Mouse (Mus musculus) embryonic facial prominence, embryonic 12.5 days (tissue): ENCODE measurements around the gene Map2k2. TPM values are rescaled to one million over a fixed set of nuclear protein-coding genes. Genes with fewer than 3 reads are reported as not detected.
"Not testable (repeated sequence)": the region's sequence is repeated elsewhere in the genome, so short reads cannot be mapped to it uniquely, and the experiment has no call there.

ENCODE experiments used
- ATAC-seq: fragments of 200-750 bp; cut with Nextera tagmentation; 2 replicates; pipeline ENCODE4 v1.8.0; 2017; ENCODE audit not compliant: insufficient number of reproducible peaks, insufficient read depth, low FRiP score, low TSS enrichment
- H3K27ac ChIP-seq: fragments of 300-500 bp; sonication (generic); 2 replicates; pipeline ENCODE4 v1.5.1; 2016; ENCODE audit warnings: mild to moderate bottlenecking
- H3K27me3 ChIP-seq: fragments of 300-500 bp; sonication (generic); 2 replicates; pipeline ENCODE4 v1.6.1; 2016; ENCODE audit warnings: mild to moderate bottlenecking, moderate library complexity
- H3K36me3 ChIP-seq: fragments of 300-500 bp; sonication (generic); 2 replicates; pipeline ENCODE4 v1.6.1; 2016; ENCODE audit warnings: mild to moderate bottlenecking
- H3K4me1 ChIP-seq: fragments of 300-500 bp; sonication (generic); 2 replicates; pipeline ENCODE4 v1.6.1; 2016
- H3K4me2 ChIP-seq: fragments of 300-500 bp; sonication (generic); replicated peaks from 2 replicates; pipeline ENCODE4 v1.6.1; 2016; ENCODE audit warnings: mild to moderate bottlenecking, moderate library complexity
- H3K4me3 ChIP-seq: fragments of 300-500 bp; sonication (generic); 2 replicates; pipeline ENCODE4 v1.5.1; 2016; ENCODE audit warnings: mild to moderate bottlenecking
- H3K9ac ChIP-seq: fragments of 300-500 bp; sonication (generic); 2 replicates; pipeline ENCODE4 v1.6.1; 2016; ENCODE audit warnings: mild to moderate bottlenecking, moderate library complexity
- H3K9me3 ChIP-seq: fragments of 300-500 bp; sonication (generic); 2 replicates; pipeline ENCODE4 v1.6.1; 2016; ENCODE audit warnings: mild to moderate bottlenecking, moderate library complexity
- WGBS: fragments of 180-500 bp; shearing (Covaris S2); methylation state at CpG from one replicate; pipeline ENCODE4 v1.1.7; 2016; 5-methylcytosine and 5-hydroxymethylcytosine counted together
- polyA plus RNA-seq: library from polyadenylated mRNA; unstranded; fragments of >200 nt; fragmentation: Nextera tagmentation; extraction: Ambion mirVana; gene quantifications from 2 replicates; pipeline ENCODE4 v1.2.1, GENCODE M21; 2016

Map2k2 gene
- polyA plus RNA-seq, 1 experiment from 2014 or later = 230 TPM

- WGBS = 43% methylated on average over 11 of the region's 14 CpGs
- not testable (repeated sequence) for H3K9ac ChIP-seq, H3K36me3 ChIP-seq, H3K27me3 ChIP-seq, ATAC-seq, H3K4me3 ChIP-seq, H3K27ac ChIP-seq, H3K9me3 ChIP-seq
- Histone ChIP-seq H3K4me1 (peaks cover 25% of the 10 kb centered on the region), H3K4me2 (peak overlapping the region; percentile 90)
These were observed 63.7 kb downstream of the Map2k2 start for GRCm38 (mm10) chr10:81169411-81169900.

GRCm38 (mm10) chr10:81173132-81173531 lies 67.4 kb downstream of the Map2k2 start:
- peak overlapping the region; percentile 17; the same call in 1 of the 2 replicates for H3K4me3 ChIP-seq
- H3K27ac ChIP-seq = peak overlapping the region; percentile 80
- peak overlapping the region; percentile 33 for H3K9ac ChIP-seq
- no peaks in the 10 kb centered on the region for H3K27me3 ChIP-seq
- ATAC-seq = no peak
- H3K4me1 ChIP-seq = peaks cover 26% of the 10 kb centered on the region
- H3K36me3 ChIP-seq = peaks cover 7% of the 10 kb centered on the region
- peak overlapping the region; percentile 43 for H3K4me2 ChIP-seq
- 6% methylated on average over 21 of the region's 21 CpGs for WGBS
- no peaks in the 10 kb centered on the region for H3K9me3 ChIP-seq

- 3% methylated on average over 29 of the region's 29 CpGs for WGBS
These were observed 69.1 kb downstream of the Map2k2 start for GRCm38 (mm10) chr10:81174617-81175344.

DNA sequence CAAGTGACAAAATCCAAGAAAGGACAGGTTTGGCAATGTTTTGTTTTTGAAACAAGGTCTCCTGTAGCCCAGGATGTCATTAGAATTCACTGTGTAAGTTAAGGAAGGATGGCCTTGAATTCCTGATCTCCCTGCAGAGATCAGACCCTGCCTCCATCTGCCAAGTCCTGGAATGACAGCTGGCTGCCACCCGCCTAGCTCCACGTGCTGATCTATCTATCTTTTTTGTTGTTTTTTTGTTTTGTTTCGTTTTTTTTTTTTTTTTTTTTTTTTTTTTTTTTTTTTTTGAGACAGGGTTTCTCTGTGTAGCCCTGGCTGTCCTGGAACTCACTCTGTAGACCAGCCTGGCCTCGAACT lies 69.6 kb downstream of the Map2k2 start:
- not testable (repeated sequence) for H3K4me3 ChIP-seq, H3K9me3 ChIP-seq, H3K9ac ChIP-seq, ATAC-seq, H3K27me3 ChIP-seq
- H3K36me3 ChIP-seq = peaks cover 29% of the 10 kb centered on the region
- peak overlapping the region; percentile 90 for H3K27ac ChIP-seq
- H3K4me1 ChIP-seq = peaks cover 29% of the 10 kb centered on the region
- peak overlapping the region; percentile 66; the same call in 1 of the 2 replicates for H3K4me2 ChIP-seq
- WGBS = 6% methylated on average over 4 of the region's 4 CpGs

More at GRCm38 (mm10) chr10:81174617-81175344, 69.1 kb downstream of the Map2k2 start:
- Histone ChIP-seq H3K4me2 (peak overlapping the region; percentile 66), H3K36me3 (peaks cover 23% of the 10 kb centered on the region), H3K9ac (peak overlapping the region; percentile 52), H3K27me3 (no peaks in the 10 kb centered on the region), H3K27ac (peak overlapping the region; percentile 90), H3K4me1 (peaks cover 28% of the 10 kb centered on the region), H3K9me3 (no peaks in the 10 kb centered on the region), H3K4me3 (peak overlapping the region; percentile 36)
- peak; percentile 18; the same call in 1 of the 2 replicates for ATAC-seq

DNA sequence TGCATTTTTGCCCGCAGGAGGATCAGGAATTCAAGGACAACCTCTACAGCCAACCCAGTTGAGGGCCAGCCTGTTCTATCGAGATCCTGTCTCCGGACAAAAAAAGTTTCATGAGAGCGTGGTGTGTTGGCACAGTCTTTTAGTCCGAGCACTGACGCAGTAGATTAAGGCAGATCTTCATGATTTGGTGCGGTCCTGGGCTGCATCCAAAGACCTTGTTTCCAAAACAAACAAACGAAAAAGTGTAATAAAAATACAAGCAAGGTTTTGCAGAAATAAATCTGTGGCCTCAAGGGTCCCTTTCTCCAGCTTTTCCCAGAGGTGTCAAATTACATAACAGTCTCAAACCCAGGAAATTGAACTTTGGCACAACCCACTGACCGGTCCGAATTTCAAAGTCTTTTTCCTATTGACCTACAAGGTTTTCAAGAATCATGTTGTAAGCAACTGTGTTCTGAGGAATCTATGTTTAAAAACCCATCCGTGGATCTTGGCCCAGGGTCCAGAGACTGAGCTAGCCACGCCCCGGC lies 70.3 kb downstream of the Map2k2 start:
- no peaks in the 10 kb centered on the region for H3K9me3 ChIP-seq
- peaks cover 35% of the 10 kb centered on the region for H3K36me3 ChIP-seq
- peak overlapping the region; percentile 42 for H3K4me2 ChIP-seq
- peak overlapping the region; percentile 90 for H3K27ac ChIP-seq
- H3K27me3 ChIP-seq = no peaks in the 10 kb centered on the region
- peak overlapping the region; percentile 84 for H3K4me3 ChIP-seq
- ATAC-seq = peak; percentile 7; the same call in 1 of the 2 replicates
- WGBS = 6% methylated on average over 13 of the region's 13 CpGs
- H3K4me1 ChIP-seq = peaks cover 32% of the 10 kb centered on the region
- 0 out of 2 replicates have a peak overlapping the region, but pooled peaks have one; percentile 3 for H3K9ac ChIP-seq

DNA sequence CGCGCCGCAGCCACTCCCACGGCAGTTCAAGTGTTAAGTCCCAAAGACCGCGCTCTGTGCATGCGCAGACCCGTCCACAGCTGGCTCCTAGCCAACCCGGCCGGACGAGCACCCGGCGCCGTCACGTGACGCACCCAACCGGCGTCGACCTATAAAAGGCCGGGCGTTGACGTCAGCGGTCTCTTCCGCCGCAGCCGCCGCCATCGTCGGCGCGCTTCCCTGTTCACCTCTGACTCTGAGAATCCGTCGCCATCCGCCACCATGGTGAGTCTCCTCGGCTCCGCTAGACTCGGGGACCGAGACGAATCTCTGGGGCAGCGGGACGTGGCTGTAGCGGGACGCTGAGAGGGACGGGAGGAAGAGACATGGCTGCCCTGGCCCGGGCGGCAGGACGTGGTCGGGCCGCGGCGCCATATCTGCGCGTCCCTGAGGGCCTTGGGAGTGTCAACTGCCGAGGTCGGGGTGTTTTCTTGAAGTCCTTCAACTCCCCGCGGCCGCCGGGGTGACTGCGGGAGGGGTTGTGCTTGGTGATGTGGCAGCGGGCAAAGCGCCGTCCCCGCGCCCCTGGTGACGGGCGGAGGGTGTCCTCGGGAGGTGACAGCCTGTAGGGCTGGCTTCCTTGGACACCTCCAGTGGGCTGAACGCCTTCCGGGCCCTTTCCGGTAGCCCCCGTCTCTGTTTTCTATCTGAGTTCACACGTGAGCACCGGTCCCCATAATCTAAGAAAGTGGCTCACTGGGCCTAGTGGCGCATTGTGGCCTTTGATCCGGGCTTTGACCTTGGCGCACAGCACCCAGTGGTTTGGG lies 71.0 kb downstream of the Map2k2 start, which contains the start of gene Eef2:
TSS of gene Eef2 (plus strand) at position 166 of the 806 bp plus-strand sequence.
- H3K27me3 ChIP-seq = no peaks in the 10 kb centered on the region
- peak within 1 kb of the TSS; percentile 92 for H3K27ac ChIP-seq
- peak; percentile 75 for ATAC-seq
- H3K4me2 ChIP-seq = peak within 1 kb of the TSS; percentile 94
- WGBS = under 1% methylated on average over 76 of the region's 77 CpGs
- peak within 1 kb of the TSS; percentile 84 for H3K4me3 ChIP-seq
- no peaks in the 10 kb centered on the region for H3K9me3 ChIP-seq
- peaks cover 35% of the 10 kb centered on the region for H3K4me1 ChIP-seq
- peaks cover 42% of the 10 kb centered on the region for H3K36me3 ChIP-seq
- peak within 1 kb of the TSS; percentile 91 for H3K9ac ChIP-seq

GRCm38 (mm10) chr10:81177491-81177925 lies 71.8 kb downstream of the Map2k2 start:
- Histone ChIP-seq H3K9me3 (no peaks in the 10 kb centered on the region), H3K27ac (peak overlapping the region; percentile 92), H3K9ac (peak overlapping the region; percentile 91), H3K27me3 (no peaks in the 10 kb centered on the region), H3K4me2 (peak overlapping the region; percentile 94), H3K4me1 (peaks cover 40% of the 10 kb centered on the region), H3K36me3 (peaks cover 50% of the 10 kb centered on the region), H3K4me3 (peak overlapping the region; percentile 84)
- WGBS = 13% methylated on average over 16 of the region's 16 CpGs
- no peak for ATAC-seq

GRCm38 (mm10) chr10:81177958-81178712 lies 72.4 kb downstream of the Map2k2 start:
- Histone ChIP-seq H3K9ac (peak overlapping the region; percentile 91), H3K36me3 (peaks cover 50% of the 10 kb centered on the region), H3K4me2 (peak overlapping the region; percentile 94), H3K4me1 (peaks cover 40% of the 10 kb centered on the region), H3K9me3 (no peaks in the 10 kb centered on the region), H3K4me3 (peak overlapping the region; percentile 84), H3K27me3 (no peaks in the 10 kb centered on the region), H3K27ac (0 out of 2 replicates have a peak overlapping the region, but pooled peaks have one; percentile 12)
- no peak for ATAC-seq
- 68% methylated on average over 14 of the region's 14 CpGs for WGBS

DNA sequence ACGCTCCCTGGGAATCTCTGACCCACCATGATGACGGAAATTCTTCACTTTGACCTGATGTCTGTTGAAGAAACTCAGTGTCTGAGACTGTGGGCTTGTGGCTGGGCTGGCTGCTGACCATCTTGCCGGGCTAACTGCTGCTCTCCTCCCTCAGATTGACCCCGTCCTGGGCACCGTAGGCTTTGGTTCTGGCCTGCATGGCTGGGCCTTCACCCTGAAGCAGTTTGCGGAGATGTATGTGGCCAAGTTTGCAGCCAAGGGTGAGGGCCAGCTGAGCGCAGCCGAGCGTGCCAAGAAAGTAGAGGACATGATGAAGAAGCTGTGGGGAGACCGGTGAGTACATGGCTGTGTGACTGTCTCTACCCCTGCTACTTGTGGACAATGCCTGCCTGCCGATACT lies 73.2 kb downstream of the Map2k2 start:
- Histone ChIP-seq H3K4me3 (no peak overlapping the region), H3K27ac (no peak overlapping the region), H3K27me3 (no peaks in the 10 kb centered on the region), H3K4me2 (no peak overlapping the region), H3K36me3 (peaks cover 50% of the 10 kb centered on the region), H3K9me3 (no peaks in the 10 kb centered on the region), H3K9ac (0 out of 2 replicates have a peak overlapping the region, but pooled peaks have one; percentile 91), H3K4me1 (peaks cover 39% of the 10 kb centered on the region)
- ATAC-seq = no peak
- WGBS = 93% methylated on average over 11 of the region's 11 CpGs

GRCm38 (mm10) chr10:81179451-81180342 lies 74.0 kb downstream of the Map2k2 start:
- Histone ChIP-seq H3K9ac (no peak overlapping the region), H3K9me3 (no peaks in the 10 kb centered on the region), H3K4me3 (no peak overlapping the region), H3K4me2 (no peak overlapping the region), H3K27me3 (no peaks in the 10 kb centered on the region), H3K4me1 (peaks cover 37% of the 10 kb centered on the region), H3K36me3 (peaks cover 56% of the 10 kb centered on the region), H3K27ac (no peak overlapping the region)
- 90% methylated on average over 32 of the region's 32 CpGs for WGBS
- ATAC-seq = no peak
